In the genomic region with DNA sequence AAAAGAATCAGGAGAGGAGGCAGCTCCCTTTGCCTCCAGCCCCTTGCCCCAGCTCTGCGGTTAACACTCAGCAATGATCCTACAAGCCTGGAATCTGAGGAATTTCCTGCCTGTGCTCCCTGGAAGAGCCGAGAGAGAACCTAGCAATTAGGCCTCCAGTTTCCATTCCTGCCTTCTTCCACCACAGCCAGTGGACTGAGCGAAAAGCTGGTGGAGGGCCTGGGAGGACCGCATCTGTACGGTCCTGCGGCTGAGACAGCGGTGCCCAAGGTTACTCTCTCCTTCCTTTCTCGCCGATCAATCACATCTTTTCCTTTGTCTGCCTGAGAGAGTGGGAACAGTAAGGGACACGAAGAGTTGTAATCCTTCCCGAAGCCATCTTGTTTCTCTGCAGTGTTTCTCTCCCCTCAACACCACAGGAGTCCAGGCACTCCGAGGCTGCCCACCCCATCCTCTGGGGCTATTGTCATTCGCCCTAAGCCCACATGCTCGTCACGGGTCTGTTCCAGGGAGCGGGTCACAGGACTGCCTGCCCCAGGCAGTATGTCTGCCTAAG, we compare ENCODE assay signal across 7 mouse cellular contexts. TPM values are rescaled to one million over a fixed set of nuclear protein-coding genes. Genes with fewer than 3 reads are reported as not detected.
DNase-seq lines count a peak whose midpoint lies in the region; ATAC-seq lines count a peak whose summit lies in the region.

No protein-coding gene starts in this region.

- peak; percentile 42 for DNase-seq in adrenal gland, postnatal 25 days
- DNase-seq in fibroblast of lung, adult 2 months (ENCODE audit: low read depth) = peak; percentile 82
- no peak for DNase-seq in spleen, postnatal 10 days (ENCODE audit: low spot score in 2 of 2)
- no peak for DNase-seq in ovary, postnatal 10 days (ENCODE audit: low spot score)

- no peaks in the 10 kb centered on the region for H3K27me3 ChIP-seq in hindbrain, embryonic 13.5 days
- H3K27me3 ChIP-seq in liver, embryonic 12.5 days (replicated peaks) = 0 out of 2 replicates have a peak, but pooled peaks cover 3% of the 10 kb centered on the region
- H3K27me3 ChIP-seq in neural tube, embryonic 15.5 days (replicated peaks) = no peaks in the 10 kb centered on the region

- WGBS in hindbrain, embryonic 13.5 days = 2% methylated on average over 16 of the region's 16 CpGs
- 38% methylated on average over 16 of the region's 16 CpGs for WGBS in liver, embryonic 12.5 days (ENCODE audit: insufficient replicate concordance)
- WGBS in neural tube, embryonic 15.5 days = 10% methylated on average over 16 of the region's 16 CpGs

- H3K9ac ChIP-seq in hindbrain, embryonic 13.5 days = peak overlapping the region; percentile 61
- no peak overlapping the region for H3K9ac ChIP-seq in liver, embryonic 12.5 days
- H3K9ac ChIP-seq in neural tube, embryonic 15.5 days (replicated peaks) = 0 out of 2 replicates have a peak overlapping the region, but pooled peaks have one; percentile 10

- peaks cover 69% of the 10 kb centered on the region for H3K4me1 ChIP-seq in hindbrain, embryonic 13.5 days (replicated peaks)
- peaks cover 18% of the 10 kb centered on the region; the same call in 1 of the 2 replicates for H3K4me1 ChIP-seq in liver, embryonic 12.5 days
- peaks cover 61% of the 10 kb centered on the region for H3K4me1 ChIP-seq in neural tube, embryonic 15.5 days

- no peaks in the 10 kb centered on the region for H3K36me3 ChIP-seq in hindbrain, embryonic 13.5 days
- H3K36me3 ChIP-seq in liver, embryonic 12.5 days = no peaks in the 10 kb centered on the region
- H3K36me3 ChIP-seq in neural tube, embryonic 15.5 days = no peaks in the 10 kb centered on the region

- ATAC-seq in hindbrain, embryonic 13.5 days (ENCODE audit: low FRiP score) = peak; percentile 38
- no peak for ATAC-seq in liver, embryonic 12.5 days
- peak; percentile 43; the same call in 1 of the 2 replicates for ATAC-seq in neural tube, embryonic 15.5 days (ENCODE audit: low FRiP score)

- H3K9me3 ChIP-seq in hindbrain, embryonic 13.5 days = no peaks in the 10 kb centered on the region
- no peaks in the 10 kb centered on the region for H3K9me3 ChIP-seq in liver, embryonic 12.5 days (replicated peaks)
- no peaks in the 10 kb centered on the region for H3K9me3 ChIP-seq in neural tube, embryonic 15.5 days (replicated peaks)

- peak overlapping the region; percentile 13; the same call in 1 of the 2 replicates for H3K4me2 ChIP-seq in hindbrain, embryonic 13.5 days
- H3K4me2 ChIP-seq in liver, embryonic 12.5 days = no peak overlapping the region
- peak overlapping the region; percentile 22 for H3K4me2 ChIP-seq in neural tube, embryonic 15.5 days

- peak overlapping the region; percentile 85 for H3K27ac ChIP-seq in hindbrain, embryonic 13.5 days
- peak overlapping the region; percentile 78 for H3K27ac ChIP-seq in liver, embryonic 12.5 days
- H3K27ac ChIP-seq in neural tube, embryonic 15.5 days (replicated peaks) = peak overlapping the region; percentile 81

- no peak overlapping the region for H3K4me3 ChIP-seq in hindbrain, embryonic 13.5 days
- no peak overlapping the region for H3K4me3 ChIP-seq in liver, embryonic 12.5 days
- no peak overlapping the region for H3K4me3 ChIP-seq in neural tube, embryonic 15.5 days (replicated peaks)

RNA-seq across cellular contexts. Expression of a gene that starts 23.8 kb away (rescaled TPM):
- 15.2 and 18.1 TPM in 2 replicates for total RNA-seq in adrenal gland, postnatal 25 days (2021)
- 7.7 and 8.9 TPM in 2 replicates for polyA plus RNA-seq in hindbrain, embryonic 13.5 days (2015; fragmentation: Nextera tagmentation; extraction: Ambion mirVana)
- 2.4 and 2.7 TPM in 2 replicates for polyA plus RNA-seq in liver, embryonic 12.5 days (2016; fragmentation: Nextera tagmentation; extraction: Ambion mirVana)
- 5.9 and 8.0 TPM in 2 replicates for polyA plus RNA-seq in neural tube, embryonic 15.5 days (2015; fragmentation: Nextera tagmentation; extraction: Ambion mirVana)

Comparison
In these comparisons a context has a peak if more than half of its experiments do, and no peak if none do; other contexts are left out.
1. DNase-seq: peak in adrenal gland, postnatal 25 days (single experiment) and fibroblast of lung, adult 2 months (single experiment); none in spleen, postnatal 10 days (0 of 2) and ovary, postnatal 10 days (single experiment).
2. Peak in every context shown above with its lines, with median percentiles within 50 percentile points of each other: H3K27ac ChIP-seq.